Mouse (Mus musculus) heart, embryonic 14.5 days (tissue): ENCODE results near the gene Fancc. TPM values are rescaled to one million over a fixed set of nuclear protein-coding genes. Genes with fewer than 3 reads are reported as not detected.

Experiments
- ATAC-seq: fragments of 200-750 bp; cut with Nextera tagmentation; 2 replicates; pipeline ENCODE4 v1.8.0; 2017; ENCODE audit warnings: low read depth, moderate TSS enrichment; ENCODE audit not compliant: insufficient number of reproducible peaks, insufficient read depth, low FRiP score
- H3K27ac ChIP-seq, 2 experiments: fragments of 200-500 bp in 1 of 2; fragments of 300-500 bp in 1 of 2; sonication (generic) in 1 of 2; replicated peaks in 1 of 2; 2 replicates each; pipeline ENCODE4 v1.5.1; 2012 to 2014; ENCODE audit warnings: low read depth in 2 of 2, low read length in 2 of 2, control low read depth in 1 of 2, mild to moderate bottlenecking in 1 of 2, mixed read lengths in 1 of 2; ENCODE audit not compliant: control insufficient read depth in 1 of 2, insufficient read depth in 1 of 2
- H3K27me3 ChIP-seq: fragments of 300-500 bp; sonication (generic); 2 replicates; pipeline ENCODE4 v1.6.1; 2014; ENCODE audit warnings: mild to moderate bottlenecking, low read length, control low read depth; ENCODE audit not compliant: control insufficient read depth, insufficient read depth
- H3K36me3 ChIP-seq: fragments of 300-500 bp; sonication (generic); 2 replicates; pipeline ENCODE4 v1.6.1; 2014; ENCODE audit warnings: mild to moderate bottlenecking, control low read depth, low read length, mixed read lengths; ENCODE audit not compliant: control insufficient read depth, insufficient read depth
- H3K4me1 ChIP-seq, 2 experiments: fragments of 200-500 bp in 1 of 2; fragments of 300-500 bp in 1 of 2; sonication (generic) in 1 of 2; 2 replicates each; pipeline ENCODE4 v1.6.1; 2012 to 2014; ENCODE audit warnings: low read length in 2 of 2, control low read depth in 1 of 2, mixed read lengths in 1 of 2; ENCODE audit not compliant: control insufficient read depth in 2 of 2, insufficient read depth in 2 of 2
- H3K4me2 ChIP-seq: fragments of 300-500 bp; sonication (generic); 2 replicates; pipeline ENCODE4 v1.6.1; 2014; ENCODE audit warnings: mild to moderate bottlenecking, low read length
- H3K4me3 ChIP-seq, 2 experiments: fragments of 200-500 bp in 1 of 2; fragments of 300-500 bp in 1 of 2; sonication (generic) in 1 of 2; 2 replicates each; pipeline ENCODE4 v1.5.1; 2012 to 2014; ENCODE audit warnings: low read length in 2 of 2, mild to moderate bottlenecking in 2 of 2, control low read depth in 1 of 2, low read depth in 1 of 2, moderate library complexity in 1 of 2; ENCODE audit not compliant: control insufficient read depth in 1 of 2, insufficient read depth in 1 of 2
- H3K9ac ChIP-seq: fragments of 300-500 bp; sonication (generic); 2 replicates; pipeline ENCODE4 v1.6.1; 2014; ENCODE audit warnings: mild to moderate bottlenecking, low read length
- H3K9me3 ChIP-seq: fragments of 300-500 bp; sonication (generic); 2 replicates; pipeline ENCODE4 v1.6.1; 2016; ENCODE audit warnings: low read length, control low read depth; ENCODE audit not compliant: control insufficient read depth
- WGBS: fragments of 180-500 bp; shearing (Covaris S2); extraction: QIAGEN DNeasy Blood & Tissue Kit; methylation state at CpG from one replicate; pipeline ENCODE4 v1.1.7; 2014; 5-methylcytosine and 5-hydroxymethylcytosine counted together
- polyA plus RNA-seq: library from polyadenylated mRNA; unstranded; fragments of >200 nt; fragmentation: Nextera tagmentation; extraction: Ambion mirVana; gene quantifications from 2 replicates; pipeline ENCODE4 v1.2.1, GENCODE M21; 2014

Fancc gene
- polyA plus RNA-seq, 1 experiment from 2014 or later = 15.5 TPM

DNA sequence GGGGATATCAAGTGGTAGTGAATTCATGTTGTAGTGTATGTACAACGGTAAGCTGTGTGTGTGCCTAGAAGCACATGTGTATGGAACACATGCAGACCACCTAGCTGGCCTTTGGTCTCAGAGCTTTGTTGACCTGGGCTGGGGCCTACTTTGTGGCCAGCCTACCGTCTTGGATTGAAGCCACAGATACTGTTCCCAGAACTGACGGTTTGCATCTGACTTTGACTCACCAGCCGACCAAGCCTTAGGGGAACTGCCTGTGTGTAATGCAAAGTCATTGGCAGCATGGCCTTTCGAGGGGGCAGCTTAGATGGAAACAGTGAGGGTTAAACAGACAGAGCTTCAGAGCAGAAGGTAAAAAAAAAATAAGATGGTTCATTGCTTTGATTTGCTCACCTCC is 243.9 kb downstream of the Fancc start:
- 47% methylated on average over 5 of the region's 5 CpGs for WGBS
- H3K36me3 ChIP-seq = peaks cover 17% of the 10 kb centered on the region
- ATAC-seq = no peak
- peak overlapping the region; percentile 45; the same call in 1 of the 2 replicates for H3K9ac ChIP-seq
- H3K27ac ChIP-seq = peak overlapping the region; percentile 5 to 70; a peak in 2 of 4 replicates
- H3K4me3 ChIP-seq = no peak overlapping the region
- H3K4me2 ChIP-seq = no peak overlapping the region
- H3K9me3 ChIP-seq = no peaks in the 10 kb centered on the region
- no peaks in the 10 kb centered on the region for H3K27me3 ChIP-seq
- H3K4me1 ChIP-seq = peaks cover 42 to 94% of the 10 kb centered on the region in 2 experiments

DNA sequence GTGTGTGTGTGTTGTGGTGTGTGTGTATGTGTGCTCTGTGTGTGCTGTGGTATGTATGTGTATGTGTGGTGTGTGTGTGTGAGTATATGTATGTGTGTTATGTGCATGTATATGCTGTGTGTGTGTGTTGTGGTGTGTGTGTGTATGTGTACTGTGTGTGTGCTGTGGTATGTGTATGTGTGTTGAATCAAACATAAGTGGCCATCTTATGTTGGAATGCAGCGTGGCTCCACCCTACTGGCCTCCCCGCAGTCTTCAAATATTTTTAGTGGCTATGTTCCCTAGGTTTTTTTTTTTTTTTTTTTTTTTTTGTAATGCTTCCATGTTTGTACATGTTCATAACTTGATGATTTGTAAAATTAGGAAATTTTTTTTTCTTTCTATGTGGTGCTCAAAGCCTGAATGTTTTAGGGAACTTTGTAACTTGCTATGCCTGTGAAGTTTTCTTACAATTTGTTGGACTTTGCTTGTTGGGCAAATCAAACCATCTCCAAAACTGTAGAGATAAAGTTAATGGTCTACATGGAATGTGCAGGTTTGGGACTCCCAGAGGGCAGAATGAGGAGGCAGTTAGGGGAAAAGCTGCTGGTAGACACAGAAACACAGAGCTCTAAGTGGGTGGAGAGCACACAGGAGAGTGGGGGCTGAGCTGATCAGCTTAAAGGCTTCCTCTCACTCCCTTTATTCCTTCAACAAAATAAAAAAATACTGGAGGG is 244.6 kb downstream of the Fancc start:
- Histone ChIP-seq H3K4me3 (no peak overlapping the region), H3K27ac (peak overlapping the region in 1 of 2 experiments; percentile 82; a peak in 2 of 4 replicates), H3K9me3 (no peaks in the 10 kb centered on the region), H3K9ac (peak overlapping the region; percentile 45; the same call in 1 of the 2 replicates), H3K4me2 (no peak overlapping the region; the same call in 1 of the 2 replicates), H3K27me3 (no peaks in the 10 kb centered on the region), H3K4me1 (peaks cover 41 to 94% of the 10 kb centered on the region in 2 experiments), H3K36me3 (peaks cover 16% of the 10 kb centered on the region)
- 56% methylated on average over 2 of the region's 2 CpGs for WGBS
- no peak for ATAC-seq

DNA sequence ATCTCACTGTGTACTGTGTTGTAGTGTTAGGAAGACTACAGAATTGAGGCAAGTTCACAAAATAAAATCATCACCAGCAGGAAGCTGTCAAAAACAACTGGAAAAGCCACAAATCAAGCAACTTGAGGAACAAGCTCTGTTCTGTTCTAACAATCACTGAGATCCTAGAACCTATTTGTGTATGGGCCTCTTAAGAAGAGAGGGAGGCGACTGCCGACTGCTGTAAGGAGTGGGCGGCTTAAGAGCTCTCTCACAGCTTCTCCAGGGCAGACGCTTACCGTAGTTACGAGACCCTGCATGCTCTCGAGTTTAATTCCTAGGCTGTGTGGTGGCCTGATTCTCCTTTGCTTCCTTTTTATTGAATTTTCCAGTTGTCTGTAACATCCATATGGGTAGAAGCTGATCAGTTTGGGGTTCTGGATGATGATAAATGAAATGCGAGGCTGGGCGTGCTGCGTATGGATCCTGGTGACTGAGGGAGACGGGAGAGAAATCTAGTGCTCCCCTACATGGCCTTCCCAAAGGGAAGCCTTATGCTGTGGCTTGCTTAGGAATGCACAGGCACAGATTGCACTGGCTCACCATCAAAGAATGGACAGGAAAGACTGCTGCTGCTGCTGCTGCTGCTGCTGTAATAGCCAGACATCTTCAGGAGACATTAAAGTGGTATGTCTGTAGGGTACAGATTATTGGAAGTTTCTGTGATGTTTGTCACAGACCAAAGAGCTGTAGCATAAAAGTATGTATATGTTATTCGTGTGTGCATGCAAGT is 245.8 kb downstream of the Fancc start:
- Histone ChIP-seq H3K4me3 (no peak overlapping the region), H3K9ac (peak overlapping the region; percentile 56), H3K4me1 (peaks cover 43 to 100% of the 10 kb centered on the region in 2 experiments), H3K36me3 (peaks cover 16% of the 10 kb centered on the region), H3K4me2 (peak overlapping the region; percentile 46), H3K9me3 (no peaks in the 10 kb centered on the region), H3K27ac (peak overlapping the region; percentile 82 to 83), H3K27me3 (no peaks in the 10 kb centered on the region)
- ATAC-seq = no peak
- WGBS = 31% methylated on average over 12 of the region's 12 CpGs

DNA sequence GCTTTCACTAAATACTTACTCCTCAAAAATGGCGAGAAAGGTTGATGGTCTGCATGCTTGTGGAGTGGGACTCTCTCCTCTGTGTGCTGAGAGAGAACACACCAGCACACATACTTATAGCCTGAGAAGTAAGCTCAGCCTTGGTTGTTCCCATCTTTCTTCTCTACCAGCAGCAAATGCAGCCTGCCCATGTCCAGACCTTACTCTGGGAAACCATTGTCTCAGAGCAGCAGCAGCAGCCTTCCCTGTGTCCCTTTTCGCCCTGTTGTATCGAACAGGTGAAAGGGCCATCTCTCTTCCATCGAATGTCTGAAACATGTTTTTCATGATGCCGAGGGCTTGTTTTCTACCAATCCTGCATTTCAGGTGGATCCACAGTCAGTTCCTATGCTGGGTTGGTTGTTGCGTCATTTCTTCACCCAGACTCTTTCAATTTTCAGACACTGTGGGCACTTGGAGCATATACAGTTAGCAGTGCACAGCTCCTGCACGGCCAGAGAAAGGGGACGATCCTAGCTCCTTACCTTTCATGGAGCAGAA is 246.6 kb downstream of the Fancc start:
- Histone ChIP-seq H3K27ac (peak overlapping the region; percentile 7 to 82; a peak in 2 of 4 replicates), H3K4me2 (0 out of 2 replicates have a peak overlapping the region, but pooled peaks have one; percentile 46)
- 85% methylated on average over 8 of the region's 8 CpGs for WGBS

DNA sequence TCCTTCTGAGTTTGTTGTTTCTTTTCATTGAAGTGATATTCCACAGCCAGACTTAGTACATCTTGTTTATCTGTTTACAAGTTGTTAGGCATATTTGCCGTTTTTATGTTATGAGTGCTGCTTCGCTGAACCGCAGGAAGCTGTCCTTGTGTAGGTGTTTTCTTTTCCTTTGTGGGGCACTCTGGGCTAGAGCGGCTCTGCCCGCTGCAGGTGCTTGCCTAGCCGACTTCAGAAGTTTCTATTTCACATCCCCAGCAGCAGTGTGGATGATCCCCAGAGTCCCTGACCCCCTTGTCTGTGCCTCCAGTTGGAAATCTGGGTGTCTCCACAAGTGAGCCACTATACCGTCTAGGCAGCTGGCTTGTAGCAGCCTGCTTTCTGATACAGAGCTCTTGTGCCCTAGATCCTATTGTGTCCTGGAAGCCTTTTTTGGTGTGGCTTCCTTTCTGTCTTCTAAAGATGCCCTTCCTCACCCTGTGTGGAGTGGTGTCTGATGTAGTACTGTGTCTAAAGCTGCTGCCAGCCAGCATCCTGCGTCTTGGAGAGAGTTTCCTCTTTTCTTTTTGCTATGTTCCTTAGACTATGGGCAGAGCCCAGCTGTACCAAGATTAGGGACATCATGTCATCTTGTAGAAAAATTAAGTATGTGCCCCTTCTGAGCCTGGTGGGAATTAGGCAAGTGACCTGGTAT is 247.2 kb downstream of the Fancc start:
- Histone ChIP-seq H3K36me3 (peaks cover 21% of the 10 kb centered on the region), H3K9ac (peak overlapping the region; percentile 28; the same call in 1 of the 2 replicates), H3K4me1 (peaks cover 39 to 100% of the 10 kb centered on the region in 2 experiments), H3K9me3 (no peaks in the 10 kb centered on the region), H3K27me3 (no peaks in the 10 kb centered on the region), H3K4me2 (peak overlapping the region; percentile 23; the same call in 1 of the 2 replicates), H3K27ac (peak overlapping the region; percentile 21 to 82; a peak in 2 of 4 replicates), H3K4me3 (no peak overlapping the region)
- 50% methylated on average over 8 of the region's 8 CpGs for WGBS
- ATAC-seq = no peak

More for the DNA sequence above, 246.6 kb downstream of the Fancc start:
- Histone ChIP-seq H3K4me3 (no peak overlapping the region), H3K4me1 (peaks cover 39 to 100% of the 10 kb centered on the region in 2 experiments), H3K27me3 (no peaks in the 10 kb centered on the region), H3K36me3 (peaks cover 16% of the 10 kb centered on the region), H3K9me3 (no peaks in the 10 kb centered on the region), H3K9ac (peak overlapping the region; percentile 28; the same call in 1 of the 2 replicates)
- no peak for ATAC-seq

DNA sequence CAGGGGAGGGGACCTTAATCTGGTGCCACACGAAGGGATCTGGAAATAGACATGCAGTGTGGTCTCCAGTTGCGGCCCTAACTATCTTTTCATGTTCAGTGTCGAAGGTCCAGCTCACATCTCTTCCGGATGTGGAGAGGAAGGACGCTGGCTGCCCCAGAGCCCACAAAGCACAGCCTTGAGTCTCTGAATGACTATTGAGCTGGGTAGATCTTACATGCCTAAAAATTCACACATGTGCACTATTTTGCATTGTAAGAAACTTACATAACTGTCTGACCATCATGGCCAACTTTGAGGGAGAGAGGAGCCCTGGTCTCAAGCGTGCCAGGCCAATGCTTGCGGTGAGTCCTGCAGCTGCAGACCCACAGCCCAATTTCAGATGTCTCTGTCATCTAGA is 247.9 kb downstream of the Fancc start:
- Histone ChIP-seq H3K4me2 (peak overlapping the region; percentile 23), H3K4me3 (no peak overlapping the region), H3K27ac (peak overlapping the region in 1 of 2 experiments; percentile 82; a peak in 1 of 4 replicates), H3K27me3 (no peaks in the 10 kb centered on the region), H3K36me3 (peaks cover 20% of the 10 kb centered on the region), H3K9ac (0 out of 2 replicates have a peak overlapping the region, but pooled peaks have one; percentile 7), H3K9me3 (no peaks in the 10 kb centered on the region), H3K4me1 (peaks cover 37 to 99% of the 10 kb centered on the region in 2 experiments)
- no peak for ATAC-seq
- 47% methylated on average over 7 of the region's 7 CpGs for WGBS

DNA sequence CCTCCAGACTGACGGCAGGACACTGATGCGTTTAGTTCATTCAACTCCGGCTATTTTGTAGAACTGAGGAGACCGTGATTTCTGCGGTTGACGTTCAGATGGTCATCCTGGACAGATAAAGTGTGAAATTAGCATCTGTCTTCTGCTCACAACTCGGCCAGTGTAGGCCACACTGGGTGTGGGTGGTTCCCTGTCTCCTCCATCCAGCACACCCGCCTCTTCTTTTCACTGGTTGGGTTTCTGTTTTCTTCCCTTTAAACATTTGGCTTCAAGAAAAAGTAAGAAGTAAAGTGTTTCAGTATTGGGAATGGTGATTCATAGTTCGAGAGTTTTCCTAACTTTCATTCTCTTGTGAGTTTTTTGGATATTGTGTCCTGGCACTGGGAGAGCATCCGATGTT is 248.8 kb downstream of the Fancc start:
- Histone ChIP-seq H3K4me3 (no peak overlapping the region), H3K4me2 (no peak overlapping the region), H3K27me3 (no peaks in the 10 kb centered on the region), H3K36me3 (peaks cover 18% of the 10 kb centered on the region), H3K4me1 (peaks cover 40 to 96% of the 10 kb centered on the region in 2 experiments), H3K9me3 (no peaks in the 10 kb centered on the region), H3K27ac (no peak overlapping the region), H3K9ac (no peak overlapping the region)
- ATAC-seq = no peak
- WGBS = 89% methylated on average over 10 of the region's 10 CpGs
